Mouse (Mus musculus) spleen, postnatal 4 days (tissue): ENCODE results near the gene Abca8a.

ENCODE experiments used
- DNase-seq, 2 experiments: peaks; one replicate each; pipeline ENCODE4 v3.0.0; 2022; ENCODE audit warnings: low spot score in 2 of 2

Gene Abca8a

DNA sequence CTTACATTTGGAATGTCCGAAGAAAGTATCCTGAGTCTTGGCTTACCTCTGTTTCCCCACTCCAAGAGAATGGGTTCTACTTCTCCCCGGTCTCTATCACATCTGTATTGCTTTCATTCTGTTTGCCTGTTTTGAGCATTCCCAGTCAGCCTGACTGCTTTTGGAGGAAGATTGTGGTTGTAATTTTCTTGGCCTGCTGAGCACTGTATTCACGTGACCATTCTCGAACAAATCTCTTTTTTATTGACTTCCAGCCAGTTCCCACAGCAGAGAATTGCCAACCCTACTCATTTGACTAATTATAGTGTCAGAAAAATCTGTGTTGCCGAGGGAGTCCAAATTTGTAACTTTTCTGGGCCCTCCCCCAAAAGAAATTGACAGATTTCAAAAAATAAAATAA is at the start of gene Abca8a:
Gene Abca8a, minus strand, starts transcription at position 121 of the 400 bp plus-strand sequence.
- DNase-seq, result no peak

DNA sequence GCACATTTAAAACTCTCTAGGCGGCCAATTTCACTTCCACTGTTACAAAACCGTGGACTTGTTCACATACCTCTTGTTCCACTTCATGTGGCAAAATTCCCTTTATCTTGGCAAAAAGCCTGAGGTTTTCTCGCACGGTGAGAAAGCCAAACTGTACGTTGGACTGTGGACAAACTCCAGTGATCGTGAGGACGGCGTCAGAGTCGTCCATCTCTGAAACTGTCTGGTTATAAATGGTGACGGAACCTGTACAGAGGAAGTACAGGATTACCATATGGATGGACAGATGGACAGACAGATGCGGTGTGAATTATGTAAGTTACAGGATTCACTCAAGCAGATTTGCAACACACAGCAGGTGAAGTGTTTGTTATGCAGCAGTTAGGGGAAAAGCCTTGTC is 49.6 kb upstream of the Abca8a start:
- DNase-seq, result no peak

DNA sequence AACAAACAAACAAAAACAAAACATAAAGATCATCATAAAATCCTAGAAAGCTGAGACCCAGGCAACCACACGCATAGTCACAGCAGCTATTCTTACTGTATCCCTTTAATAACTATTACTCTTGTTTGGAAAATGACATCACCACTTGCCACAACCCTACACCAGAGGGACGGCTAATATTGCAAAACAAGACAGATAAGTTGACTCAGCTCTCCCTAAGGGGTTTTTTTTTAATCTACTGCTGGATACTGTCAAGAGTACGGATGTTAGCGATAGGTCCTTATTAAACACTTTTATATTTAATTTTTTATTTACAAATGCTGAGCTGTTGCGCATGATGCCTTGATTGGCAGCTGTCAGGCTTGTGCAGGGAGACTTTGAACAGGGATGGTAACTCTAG is 35.0 kb upstream of the Abca8a start:
- no peak for DNase-seq

DNA sequence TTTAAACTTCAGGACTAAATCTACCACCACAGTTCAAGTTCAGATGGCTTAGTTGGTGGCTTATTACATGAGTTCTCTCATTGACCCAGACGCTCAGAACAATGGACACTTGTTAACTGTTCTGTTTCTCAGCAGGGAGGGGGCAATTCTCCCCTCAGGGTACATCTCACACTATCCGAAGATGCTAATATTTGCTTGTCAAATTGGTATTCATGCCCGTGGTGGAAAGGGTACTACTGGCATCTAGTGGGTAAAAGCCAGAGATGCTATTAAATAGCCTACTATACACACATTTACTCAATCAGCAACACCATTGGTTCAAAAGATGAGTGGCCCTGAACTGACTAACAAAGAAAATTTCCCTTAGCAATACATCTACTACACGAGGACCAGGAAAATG is 15.4 kb upstream of the Abca8a start:
- DNase-seq, result no peak

DNA sequence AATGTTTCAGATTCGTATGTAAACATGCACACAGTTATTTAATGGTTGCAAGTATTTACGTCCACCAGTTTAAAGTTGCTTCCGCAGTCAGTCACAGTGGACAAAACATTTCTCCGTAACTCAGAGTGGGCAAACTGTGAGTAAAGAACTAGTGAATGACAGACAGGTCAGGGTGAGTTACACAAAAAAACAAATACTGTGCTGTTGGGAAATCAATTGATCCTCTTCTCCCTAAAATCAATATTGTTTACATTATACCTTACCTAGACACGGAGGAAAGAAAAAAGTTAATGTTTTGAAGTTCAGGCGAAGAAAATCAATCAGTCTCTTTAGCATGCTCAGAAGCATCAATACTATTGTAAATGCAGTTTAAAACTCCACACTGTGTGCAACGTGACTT is 5.7 kb upstream of the Abca8a start:
- no peak for DNase-seq

DNA sequence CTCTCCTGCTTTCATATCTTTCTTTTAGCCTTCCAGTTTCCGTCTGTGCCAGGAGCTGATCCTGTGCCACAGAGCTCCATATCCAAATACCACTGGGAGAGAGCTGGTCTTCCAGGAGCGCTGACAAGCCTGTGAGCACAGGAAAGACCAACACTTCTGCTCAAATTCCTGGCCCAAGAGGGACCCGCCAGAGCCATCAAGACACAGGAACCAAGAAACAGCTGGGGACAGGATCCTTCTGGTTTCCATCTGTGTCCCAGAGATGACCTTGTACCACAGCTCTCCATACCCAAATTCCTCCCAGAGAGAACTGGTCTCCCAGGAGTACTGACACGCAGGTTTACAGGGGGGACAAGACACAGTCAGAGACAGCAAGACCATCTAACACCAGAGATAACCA is 3.1 kb upstream of the Abca8a start:
- no peak for DNase-seq

DNA sequence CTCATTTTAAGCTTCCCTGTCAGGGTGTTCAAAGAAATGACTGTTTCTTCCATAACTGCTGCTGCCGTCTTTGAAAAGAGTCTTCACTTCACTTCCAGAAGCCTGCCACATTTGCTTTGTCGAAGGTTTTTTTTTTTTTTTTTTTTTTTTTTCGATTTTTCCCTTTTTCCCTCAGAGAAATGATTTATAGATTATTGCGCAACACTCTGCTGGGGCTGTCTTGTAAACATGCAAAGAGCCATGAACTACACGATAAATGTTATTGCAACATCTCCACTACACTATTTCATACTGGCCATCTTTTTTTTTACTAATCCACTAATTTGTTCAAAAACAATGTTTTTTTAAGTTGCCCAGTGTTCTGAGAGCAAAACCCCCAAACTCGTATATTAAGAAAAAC is 1.7 kb upstream of the Abca8a start:
- DNase-seq, result no peak

DNA sequence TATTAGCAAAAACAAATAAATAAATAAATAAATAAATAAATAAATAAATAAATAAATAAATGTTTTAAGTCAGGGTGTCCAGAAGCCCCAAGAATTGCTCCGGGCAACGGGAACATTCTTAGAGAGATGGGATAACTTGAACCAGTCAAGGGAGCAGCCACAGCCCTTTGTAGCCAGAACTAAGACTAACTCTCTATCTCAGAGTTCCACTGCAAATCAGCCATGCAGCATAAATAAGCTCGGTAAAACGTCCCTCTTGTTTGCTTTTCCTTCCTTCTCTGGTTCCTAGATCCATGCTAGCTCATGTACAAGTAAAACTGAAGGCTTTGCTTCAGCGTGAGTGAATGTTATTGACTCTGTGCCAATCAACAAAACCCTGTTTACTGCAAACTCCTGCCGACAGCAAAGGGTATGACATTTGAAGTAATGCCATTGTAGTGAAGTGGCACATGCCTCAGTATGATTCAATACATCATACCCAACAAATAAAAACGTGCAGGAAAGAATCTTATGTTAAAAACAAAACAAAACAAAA is 865 bp downstream of the Abca8a start:
- DNase-seq, result no peak

DNA sequence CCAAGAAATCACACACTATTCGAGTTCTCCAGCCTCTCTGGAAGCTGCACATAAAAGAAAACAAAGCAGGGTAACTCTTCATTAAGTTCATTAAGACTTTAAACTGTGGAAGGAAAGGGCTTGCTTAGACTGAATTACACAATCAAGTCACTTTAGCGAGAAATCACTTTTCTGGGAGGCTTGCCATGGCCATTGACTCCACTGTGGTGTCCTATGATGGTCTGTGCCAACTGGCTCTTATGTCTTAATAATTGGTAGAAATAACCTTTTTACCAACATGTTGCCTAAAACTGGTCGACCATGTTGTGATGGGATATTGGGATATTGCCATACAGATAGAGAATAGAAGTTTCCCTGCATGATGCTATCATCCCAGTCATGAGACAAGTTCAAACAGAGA is 1.5 kb downstream of the Abca8a start:
- DNase-seq, result no peak

DNA sequence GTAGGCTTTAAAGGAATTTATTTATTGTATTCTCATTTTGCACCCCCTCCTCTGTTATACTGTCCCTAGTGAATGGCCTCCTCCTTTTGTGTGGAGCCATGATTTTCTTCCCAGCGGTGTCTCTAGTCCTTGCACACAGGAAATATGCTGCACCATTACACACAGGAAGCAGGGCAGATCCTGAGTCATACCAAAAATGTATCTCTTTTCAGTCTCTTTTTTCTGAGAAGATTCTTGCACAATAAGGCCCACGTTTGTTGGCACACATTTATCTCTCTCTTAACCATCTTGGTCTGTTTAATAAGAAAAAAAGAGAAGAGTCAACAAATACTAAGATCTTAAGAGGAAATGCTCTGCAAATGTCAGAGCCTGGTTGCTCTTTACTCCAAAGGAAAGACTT is 4.5 kb downstream of the Abca8a start:
- DNase-seq, result no peak

DNA sequence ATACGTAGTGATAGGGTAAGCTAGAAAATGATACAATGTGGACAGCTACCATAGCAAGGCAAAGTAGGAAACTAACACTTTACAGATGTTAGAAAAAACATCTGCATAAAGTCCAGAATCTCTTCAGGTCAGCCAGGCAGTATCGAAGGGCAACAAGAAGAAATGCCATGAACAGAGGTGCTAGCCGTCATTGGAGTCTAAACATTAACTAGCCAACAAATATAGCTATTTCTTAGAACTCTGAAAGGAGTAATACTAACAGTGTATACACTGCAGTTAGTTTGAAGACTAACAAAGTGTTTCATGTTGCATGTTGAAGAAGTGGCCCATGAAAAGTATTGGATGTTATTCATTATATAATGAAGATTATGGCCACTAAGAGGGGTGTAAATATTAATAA is 23.6 kb downstream of the Abca8a start:
- DNase-seq, result no peak

DNA sequence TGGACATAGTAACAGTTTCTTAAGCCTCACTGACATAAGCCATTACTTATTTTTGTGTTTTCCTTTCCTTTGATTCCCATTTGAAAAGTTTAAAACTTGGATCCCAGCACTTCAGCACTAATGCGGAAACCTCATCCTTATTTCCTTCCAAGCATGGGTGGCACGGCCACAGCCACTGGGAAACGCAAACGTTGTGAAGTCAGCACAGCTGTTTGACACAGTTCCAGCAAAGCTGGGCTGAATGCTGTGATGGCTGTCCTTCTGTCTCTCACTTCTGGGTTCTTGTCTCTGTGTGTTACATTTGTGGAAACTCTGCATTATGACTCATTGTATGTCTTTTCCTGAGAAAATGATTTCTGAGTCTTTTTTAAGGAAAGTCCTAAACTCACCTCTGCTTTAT is 34.7 kb downstream of the Abca8a start:
- DNase-seq, result no peak

DNA sequence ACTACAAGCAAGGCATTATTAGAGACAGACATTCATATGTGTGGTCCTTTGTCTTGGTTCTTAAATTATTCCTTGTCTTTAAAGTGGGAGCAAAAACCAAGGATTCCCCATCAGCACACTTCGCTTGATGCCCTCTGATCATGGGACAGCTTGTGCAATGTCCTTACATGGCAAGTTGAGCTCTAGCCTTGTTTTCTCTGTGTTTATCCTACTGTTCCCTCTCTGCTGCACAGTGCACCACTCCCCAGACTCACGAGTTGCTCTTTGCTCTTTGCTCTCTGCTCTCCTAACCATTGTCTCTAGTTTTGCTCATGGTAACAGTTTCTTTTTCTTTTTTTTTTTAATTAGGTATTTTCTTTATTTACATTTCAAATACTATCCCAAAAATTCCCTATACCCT is 35.7 kb downstream of the Abca8a start:
- DNase-seq, result no peak

DNA sequence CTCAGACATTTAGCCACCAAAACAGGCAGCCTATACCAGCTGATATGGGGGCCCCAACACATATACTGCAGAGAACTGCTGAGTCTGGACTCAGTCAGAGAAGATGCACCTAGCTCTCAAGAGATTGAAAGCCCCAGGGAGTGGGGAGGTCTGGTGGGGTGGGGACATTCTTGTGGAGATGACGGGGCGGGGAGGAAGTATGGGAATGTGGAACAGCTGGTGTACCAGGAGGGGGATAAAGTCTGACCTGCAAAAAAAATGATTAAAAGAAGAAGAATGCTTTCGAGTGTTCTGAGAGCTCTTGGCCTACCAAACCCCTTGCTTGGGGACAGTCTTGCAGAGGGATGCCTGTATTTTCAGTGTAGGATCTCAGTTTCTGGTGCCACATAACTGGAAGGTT is 42.1 kb downstream of the Abca8a start:
- no peak for DNase-seq

DNA sequence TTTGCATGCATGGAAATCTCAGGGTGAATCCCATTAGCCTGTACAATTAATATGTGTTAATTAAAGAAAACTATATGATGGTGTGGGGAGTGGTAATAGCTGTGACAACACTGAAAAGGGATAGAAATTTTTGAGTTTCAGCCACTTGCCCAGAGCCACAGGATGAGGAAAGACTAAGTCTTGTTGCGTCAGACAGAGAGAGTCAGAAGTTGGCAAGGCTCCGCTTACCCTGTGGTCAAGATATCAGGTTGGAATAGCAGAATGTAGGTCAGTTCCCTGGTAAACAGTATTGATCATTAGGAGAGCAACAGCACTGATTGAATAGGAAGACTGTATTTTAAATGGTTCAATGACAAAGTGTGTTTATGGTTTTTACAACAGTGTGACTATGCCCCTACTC is 58.0 kb downstream of the Abca8a start:
- no peak for DNase-seq

DNA sequence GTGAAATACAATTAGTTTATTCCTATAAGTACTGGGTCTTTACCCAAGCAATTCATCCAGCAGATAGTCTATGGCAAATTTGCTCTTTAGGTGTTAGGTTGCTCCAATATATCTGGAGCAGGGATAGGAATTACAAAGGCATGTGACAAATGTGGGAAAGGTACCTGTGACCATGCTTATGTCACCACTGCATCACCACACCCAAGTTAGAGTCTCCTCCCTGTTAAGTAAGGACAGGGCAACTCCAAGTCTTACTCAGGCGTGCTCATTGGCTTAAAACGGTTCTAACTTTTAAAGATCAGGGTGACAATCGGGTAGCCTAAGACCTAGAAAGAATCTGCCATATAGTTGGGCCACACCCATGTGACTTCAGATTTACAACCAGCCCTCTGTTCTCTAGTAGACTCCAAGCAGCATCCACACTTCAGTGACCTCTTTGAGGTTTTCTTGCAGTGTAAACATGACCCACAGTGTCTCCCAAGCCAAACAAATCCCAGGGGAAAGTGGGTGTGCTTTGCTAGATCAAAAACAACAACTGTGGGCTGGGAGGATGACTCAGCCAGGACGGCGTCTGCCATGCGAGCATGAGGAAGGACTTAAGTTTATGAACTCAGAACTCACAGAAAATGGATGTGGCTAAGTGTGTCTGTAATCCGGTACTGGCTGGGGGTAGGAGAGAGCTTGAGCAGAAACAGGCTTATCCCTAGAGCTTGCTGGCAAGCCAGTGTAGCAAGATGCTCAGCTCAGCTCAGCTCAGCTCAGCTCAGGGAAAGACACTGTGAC is 66.7 kb downstream of the Abca8a start:
- no peak for DNase-seq

DNA sequence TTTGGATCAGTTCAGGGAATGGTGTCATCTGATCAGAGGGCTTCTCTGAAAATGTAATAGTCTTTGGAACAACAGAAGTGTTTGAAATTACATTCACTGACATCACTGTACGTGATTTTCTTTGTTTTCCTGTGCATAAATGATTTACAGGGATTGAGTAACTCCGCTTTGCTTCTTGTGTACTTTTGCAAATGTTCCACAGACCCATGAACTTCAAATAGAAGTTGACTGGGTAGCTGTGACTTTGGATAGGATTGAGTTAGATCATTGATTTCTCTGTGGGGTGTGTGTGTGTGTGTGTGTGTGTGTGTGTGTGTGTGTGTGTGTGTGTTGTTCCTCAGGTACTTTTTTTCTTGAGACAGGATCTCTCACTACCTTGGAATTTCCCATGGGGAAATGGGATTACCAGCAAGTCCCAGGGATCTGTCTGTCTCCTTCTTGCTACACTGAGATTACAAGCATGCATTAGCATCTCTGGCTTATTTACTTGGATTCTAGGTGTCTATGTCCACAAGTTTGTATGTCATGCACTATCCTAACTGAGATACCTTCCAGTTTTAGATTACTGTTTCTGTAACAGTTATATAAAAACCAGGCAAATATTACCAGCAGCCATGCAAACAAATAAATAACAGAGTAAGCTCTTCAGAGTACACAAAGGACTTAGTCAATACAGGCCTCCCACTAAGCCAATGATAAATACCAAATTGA is 84.8 kb downstream of the Abca8a start:
- DNase-seq, result no peak

DNA sequence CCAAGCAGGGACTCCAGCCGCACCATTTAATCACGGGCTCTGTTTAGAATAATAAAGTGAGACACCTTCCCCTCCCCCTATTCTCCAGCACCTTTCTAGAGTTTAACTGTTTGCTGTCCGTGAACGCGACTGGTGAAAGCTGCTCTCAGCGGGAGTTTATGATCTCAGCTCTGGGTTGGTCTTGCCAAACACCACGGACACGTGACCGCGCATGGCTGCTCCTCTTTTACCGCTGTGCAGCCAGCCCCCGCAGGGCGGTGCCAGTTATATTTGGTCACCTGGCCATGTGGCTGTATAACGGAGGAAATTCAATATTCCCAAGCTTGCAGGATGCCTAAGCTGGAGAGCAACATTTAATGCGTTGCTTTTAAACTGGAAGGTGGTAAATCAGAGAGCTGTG is 100.2 kb downstream of the Abca8a start, which contains the start of gene Abca8b:
Gene Abca8b, minus strand, starts transcription at position 222 of the 400 bp plus-strand sequence.
- DNase-seq, result no peak

DNA sequence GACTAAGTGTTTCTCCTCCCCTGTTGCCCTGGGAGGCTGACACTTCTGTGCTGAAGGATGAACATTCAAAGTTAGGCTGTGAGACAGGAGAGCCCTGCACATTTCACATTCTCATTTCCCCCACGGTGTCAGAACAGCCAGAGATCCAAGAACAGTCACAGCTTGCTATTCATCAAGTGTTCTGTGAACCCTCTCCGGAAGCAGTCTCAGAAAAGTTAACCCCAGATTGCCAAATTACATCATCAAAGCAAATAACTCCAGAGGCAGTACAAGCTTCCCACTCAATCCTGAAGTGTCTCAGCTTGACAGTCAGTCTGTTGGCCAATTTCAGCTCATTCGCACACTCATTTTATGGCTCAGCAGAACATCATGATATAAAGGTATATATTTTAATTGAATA is 100.8 kb downstream of the Abca8a start:
- no peak for DNase-seq

DNA sequence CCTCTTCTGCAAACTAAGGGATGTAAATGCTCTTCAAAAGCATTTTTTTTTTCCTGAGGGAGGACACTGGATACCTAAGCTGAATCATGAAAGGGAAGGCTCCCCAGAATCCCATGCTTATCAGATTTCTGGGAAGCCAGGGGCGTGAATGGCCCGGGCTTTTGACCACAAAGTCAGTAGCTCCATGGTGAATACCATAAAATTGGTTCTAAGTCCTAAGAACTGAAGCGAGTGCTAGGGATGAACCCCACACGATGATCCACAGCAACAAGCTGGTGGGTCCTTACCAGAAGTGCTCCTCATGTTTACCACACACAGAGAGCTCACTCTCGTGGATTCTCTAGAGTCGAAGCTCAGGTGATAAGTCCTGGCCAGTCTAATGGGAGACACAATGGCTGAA is 101.8 kb downstream of the Abca8a start:
- no peak for DNase-seq

DNA sequence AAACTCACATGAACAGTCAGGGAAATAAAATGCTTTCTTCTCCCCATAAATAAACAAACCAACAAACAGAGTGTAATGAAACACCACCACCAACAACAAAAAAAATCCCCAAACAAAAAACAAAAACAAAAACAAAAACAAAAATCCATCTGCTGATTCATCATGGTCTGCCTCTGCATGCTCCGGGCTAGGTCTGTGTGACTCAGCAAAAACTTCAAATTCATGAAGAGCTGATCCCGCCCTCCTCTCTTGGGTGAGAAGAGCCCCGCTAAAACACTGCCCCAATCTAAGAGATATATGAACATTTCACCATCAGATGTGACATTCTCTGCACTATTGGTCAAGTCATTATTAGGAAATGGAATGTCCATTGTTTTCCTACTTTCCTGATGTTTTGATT is 104.5 kb downstream of the Abca8a start:
- DNase-seq, result no peak

DNA sequence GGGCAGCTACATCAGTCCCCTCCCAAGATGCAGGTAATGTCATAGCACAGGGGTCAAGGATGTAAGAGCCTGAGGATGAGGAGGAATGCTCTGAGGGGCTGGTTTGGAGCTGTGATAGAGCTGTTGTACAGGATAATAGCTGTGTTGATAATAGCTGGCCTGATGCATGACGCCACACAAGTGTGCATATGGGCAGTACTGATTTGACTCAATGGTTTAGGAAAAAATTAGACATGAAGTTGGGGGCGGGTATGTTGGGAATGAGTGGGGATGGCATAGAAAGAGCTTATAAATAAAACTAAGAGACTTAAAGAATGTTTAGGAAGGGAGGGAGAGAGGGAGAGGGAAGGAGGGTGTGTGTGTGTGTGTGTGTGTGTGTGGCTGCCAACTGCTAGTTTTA is 105.5 kb downstream of the Abca8a start:
- no peak for DNase-seq

DNA sequence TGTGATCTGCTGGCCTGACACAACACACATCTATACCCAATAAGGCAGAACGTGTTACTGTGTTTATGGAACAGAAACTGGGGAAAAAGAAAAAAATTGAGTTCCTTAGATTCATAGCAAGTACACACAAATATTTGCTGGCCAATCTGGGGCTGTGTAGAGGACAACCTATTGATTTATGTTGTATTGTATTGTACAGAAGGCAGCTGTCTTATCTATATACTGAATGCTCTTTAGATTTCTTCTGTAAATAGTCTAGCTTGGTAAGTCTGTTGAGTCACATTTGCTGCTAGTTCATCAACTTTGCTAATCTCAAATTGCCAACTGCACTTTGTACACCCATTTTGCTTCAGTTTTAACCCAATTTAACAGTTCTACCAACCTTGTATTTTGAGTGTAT is 107.6 kb downstream of the Abca8a start:
- no peak for DNase-seq
